Mouse (Mus musculus): Measurements from ENCODE around the gene Cfap100.

The Cfap100 gene

DNA sequence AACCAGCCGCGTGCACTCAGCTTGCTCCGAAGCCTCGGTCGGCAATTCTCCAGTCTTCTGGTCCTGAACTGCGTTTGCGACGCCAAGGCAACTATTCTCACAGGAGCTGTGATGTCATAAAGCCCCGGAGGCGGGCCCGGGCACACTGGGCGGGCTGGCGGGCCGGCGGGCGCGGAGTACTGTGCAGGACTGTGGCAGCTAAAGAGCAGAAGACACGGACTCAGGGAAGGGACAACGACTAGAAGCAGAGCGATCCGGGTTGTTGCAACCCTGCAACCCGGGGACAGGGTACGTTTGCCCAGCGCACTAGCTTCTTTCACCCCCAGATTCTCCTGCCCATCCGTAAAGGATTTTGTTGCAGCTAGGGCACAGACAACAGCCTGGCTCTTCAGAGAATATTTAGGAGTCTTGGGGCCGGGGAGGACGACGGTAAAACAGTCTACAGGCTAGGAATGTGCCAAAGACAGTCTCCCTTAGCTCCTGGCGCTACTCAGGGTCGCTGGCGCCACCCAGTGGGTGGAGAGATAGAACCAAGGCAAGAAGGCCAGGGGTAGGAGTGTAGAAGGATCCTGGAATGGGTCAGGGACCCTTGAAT, at the start of gene Cfap100:
TSS of gene Cfap100 (minus strand) at position 418 of the 595 bp plus-strand sequence.
- peak; percentile 62 to 68 for DNase-seq (ENCODE audit: low spot score in 2 of 2)

DNA sequence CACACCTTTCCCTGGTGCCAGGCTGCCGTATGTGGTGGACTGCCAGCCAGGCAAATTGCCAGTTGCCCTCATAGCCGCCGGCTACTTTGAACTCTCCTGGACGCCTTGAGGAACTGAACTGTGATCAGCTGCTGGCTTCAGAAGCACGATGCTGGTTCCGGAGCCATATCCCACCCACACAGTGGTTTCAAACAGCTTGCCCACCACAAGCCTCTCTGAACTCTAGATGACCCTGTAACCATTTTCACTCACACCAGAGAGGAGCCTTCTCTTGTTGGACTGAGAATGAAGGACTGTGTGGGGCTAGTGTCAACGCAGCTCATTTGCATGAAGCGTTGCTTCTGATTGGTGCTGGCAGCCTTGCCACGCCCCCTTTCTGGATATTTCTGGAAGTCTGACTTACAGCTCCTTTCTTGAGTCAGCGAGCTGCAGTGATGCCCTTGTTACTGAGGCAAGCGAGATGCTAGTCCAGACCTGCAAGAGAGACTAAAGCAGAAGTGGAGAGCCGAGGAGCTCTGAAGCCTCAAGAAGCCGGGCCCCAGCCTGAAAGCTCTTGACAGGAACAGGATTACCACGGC, 48.4 kb upstream of the Cfap100 start:
- no peak for DNase-seq (ENCODE audit: low spot score in 2 of 2)

DNA sequence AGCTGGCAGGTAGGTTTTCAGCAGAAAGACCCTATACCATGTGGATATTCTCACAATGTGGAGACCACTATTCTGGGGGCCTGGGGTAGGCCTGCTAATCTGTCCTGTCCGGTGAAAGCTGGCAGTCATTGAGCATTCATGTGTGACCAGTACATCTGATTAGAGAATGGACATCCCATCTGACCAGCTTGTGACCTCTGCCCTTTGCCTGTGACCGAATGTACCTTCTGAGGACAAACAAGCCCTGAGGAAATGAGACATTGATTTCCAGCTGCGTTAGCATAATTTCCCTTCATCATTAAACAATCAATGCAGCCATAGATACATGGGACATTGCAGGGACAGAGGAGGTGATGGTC, 47.2 kb upstream of the Cfap100 start:
- DNase-seq (ENCODE audit: low spot score in 2 of 2), result no peak

DNA sequence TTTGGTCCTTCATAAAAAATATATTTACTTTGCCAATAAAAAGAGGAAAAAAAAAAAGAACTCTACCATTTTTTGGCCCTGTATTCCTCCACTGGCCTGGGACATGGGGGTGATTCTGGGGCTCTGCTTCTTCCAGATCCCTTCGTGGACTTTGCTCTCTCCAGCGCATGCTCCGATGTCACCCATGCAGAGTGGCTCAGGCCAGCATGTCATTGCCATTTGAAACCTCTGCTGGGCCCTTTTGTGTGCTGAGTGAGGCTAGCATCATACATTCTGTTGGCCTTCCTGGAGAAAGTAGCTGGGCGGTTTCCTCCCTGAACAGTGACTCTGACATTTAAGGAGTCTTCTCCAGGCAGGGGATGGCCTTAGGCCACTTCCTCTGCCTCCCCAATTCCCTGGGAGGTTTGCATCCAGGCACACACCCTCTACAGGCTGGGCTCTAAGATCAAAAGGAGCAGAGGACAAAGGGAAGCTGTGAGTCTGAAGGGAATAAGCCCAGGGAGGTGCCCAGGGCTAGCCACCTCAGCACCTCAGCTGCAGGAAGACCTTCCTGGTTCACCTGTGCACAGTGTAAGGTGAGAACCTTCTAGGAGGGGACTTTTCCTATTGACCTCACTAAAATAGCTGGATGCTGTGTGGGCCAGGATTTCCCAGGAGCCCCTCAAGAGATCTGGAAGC, 46.7 kb upstream of the Cfap100 start:
- DNase-seq (ENCODE audit: low spot score in 2 of 2), result no peak

GRCm38 (mm10) chr6:90474361-90474750, 45.8 kb upstream of the Cfap100 start:
- DNase-seq (ENCODE audit: low spot score in 2 of 2), result no peak

GRCm38 (mm10) chr6:90473630-90474360, 45.2 kb upstream of the Cfap100 start:
- no peak for DNase-seq (ENCODE audit: low spot score in 2 of 2)

DNA sequence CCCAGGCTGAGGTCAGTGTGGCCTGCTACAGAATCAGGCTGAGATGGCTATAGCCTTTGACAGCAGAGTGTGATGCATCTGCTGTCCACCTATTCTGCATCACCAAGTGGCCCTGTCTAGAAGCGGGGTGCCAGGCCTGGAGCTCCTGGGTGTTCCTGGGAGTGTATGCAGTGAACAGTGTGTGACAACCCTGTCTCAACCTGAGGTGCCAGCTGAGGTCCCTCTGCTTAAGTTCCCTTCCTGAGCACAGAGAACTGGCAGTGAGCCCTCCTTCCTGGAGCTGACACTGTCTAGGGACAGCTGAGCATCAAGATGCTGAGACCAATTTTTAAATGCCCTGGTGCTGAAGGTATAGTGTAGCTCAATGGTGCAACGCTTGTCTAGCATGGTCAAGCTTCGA, 44.1 kb upstream of the Cfap100 start:
- no peak for DNase-seq (ENCODE audit: low spot score in 2 of 2)

DNA sequence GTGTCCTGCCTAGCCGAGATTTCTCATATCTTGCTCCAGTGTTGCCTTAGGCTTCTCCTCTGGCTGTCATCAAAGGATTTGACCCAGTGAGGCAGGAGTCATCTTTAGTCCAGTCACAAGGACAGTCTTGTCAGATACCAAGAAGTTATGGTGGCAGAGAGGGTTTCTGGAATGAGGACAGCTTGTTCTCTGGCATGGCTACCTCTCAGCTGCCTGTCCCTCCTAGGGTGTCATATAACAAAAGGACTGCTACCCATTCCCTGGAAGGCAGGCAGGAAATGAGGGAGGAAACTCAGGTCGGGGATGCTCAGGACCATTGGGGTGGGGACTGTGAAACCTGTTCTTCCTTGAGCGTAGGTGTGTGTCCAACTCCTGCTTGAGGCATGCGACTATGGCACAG, 43.5 kb upstream of the Cfap100 start:
- no peak for DNase-seq (ENCODE audit: low spot score in 2 of 2)

DNA sequence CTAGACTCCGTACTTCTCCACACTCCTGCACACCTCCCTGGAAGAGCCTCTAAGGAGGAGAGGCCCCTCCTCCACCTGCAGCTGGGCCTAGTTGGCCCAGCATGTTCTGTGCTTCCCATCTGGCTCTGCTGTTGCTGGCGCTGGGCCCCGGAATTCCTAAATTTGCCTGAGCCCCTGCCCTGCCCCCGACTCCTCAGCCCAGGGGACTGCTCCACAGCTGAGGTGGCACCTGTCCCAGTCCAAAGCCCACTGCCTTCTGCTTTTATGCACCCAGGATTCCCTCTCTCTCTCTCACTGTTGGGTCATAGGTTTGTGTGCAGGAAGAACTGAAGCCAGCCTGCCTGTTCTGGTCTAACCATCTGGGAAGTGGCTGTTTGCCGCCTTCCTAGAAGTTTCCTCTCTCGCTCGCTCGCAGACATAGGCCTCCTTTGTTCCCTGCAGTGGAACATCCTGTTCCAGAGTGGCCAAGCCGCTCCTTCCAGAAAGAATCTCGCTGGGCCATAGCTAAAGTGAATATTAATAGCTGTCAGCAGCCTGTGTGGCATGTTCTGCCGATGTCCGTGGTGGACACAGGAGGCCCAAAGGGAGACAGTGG, 42.4 kb upstream of the Cfap100 start:
- DNase-seq (ENCODE audit: low spot score in 2 of 2), result no peak

- no peak for DNase-seq (ENCODE audit: low spot score in 2 of 2)
Observed at GRCm38 (mm10) chr6:90470255-90470654, 41.7 kb upstream of the Cfap100 start.

DNA sequence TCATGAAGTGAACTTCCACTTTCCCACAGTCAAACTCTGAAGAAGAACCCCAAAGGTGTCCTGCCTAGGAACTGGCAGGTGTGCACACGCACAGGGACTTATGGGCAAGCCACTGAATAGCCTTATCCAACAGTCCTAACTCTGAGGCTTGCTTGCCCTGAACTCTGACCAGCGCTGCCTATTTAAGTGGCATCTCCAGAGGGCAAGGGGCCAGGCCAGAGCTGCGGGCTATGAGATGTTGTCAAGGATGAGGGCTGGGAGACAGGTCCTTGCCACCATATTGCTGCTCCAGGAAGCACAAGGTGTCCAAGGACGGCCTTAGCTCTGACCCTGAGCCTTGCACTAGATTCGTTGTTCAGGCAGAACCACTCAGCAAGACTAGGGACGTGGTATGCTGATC, 40.4 kb upstream of the Cfap100 start:
- no peak for DNase-seq (ENCODE audit: low spot score in 2 of 2)

DNA sequence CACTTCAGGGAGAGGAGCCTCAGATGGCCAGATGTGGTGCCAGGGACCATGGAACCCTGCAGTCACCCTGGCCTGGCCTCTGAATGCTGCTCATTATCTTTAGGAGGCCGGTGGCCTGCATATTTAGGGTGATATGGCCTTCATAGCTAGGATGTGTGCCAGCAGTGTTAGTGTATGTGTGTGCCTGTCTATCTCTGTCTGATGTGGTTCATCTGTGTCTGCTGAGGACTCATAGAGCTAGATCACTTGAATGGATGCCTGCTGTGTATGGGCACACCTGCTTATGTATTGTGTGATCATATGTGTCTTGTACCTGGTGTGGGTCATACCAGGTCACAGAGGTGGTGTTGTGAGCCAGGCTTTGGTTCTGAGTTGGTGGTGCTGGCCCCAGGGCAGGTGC, 39.6 kb upstream of the Cfap100 start:
- DNase-seq (ENCODE audit: low spot score in 2 of 2), result no peak

GRCm38 (mm10) chr6:90466847-90467410, 38.3 kb upstream of the Cfap100 start:
- no peak for DNase-seq (ENCODE audit: low spot score in 2 of 2)

DNA sequence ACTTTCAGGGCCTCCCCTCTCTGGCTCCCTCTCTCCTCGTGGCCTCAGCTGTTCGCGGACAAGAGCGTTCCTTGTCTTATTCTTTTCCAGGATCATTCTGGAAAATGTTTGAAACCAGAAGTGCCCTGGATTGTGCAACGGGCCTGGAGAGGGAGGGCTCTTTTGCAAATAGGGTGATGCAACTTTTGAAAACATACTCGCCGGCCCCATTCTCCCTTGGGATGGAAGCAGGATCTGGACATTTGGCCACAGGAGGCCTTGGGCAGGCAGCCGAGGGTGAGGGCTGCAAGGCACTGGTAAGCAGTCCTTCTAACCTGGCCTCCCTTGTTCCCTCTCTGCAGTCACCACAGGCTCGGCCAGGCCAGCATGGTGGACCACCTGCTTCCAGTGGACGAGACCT, 37.5 kb upstream of the Cfap100 start:
- no peak for DNase-seq (ENCODE audit: low spot score in 2 of 2)

DNA sequence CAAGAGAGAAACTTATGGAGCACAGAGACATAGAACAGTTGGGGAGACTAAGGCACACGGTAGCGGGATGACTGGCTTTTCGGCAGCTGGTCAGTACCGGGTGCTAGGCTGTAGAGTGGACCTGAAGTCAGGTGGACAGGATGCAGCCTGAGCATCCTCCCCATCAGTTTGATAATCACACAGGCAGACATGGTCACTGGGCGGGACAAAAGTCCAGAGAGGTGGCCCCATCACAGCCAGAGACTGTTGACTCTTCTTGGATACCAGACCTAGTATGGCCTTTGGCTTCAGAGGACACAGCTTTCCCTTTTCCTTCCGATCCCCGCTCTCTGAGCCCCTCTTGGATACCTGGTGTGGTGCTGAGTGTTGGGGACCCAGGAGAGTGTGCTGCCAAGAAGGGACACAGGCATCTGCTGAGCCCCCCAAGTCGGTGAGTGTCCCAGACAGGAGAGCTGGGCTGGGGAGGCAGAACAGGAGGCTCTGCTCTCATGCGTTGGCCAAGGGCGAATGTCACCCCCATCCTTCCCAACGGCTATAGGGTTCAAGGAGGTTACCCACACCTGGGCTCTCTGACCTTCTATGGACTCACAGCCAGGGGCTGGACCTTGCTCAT, 36.5 kb upstream of the Cfap100 start:
- no peak for DNase-seq (ENCODE audit: low spot score in 2 of 2)

DNA sequence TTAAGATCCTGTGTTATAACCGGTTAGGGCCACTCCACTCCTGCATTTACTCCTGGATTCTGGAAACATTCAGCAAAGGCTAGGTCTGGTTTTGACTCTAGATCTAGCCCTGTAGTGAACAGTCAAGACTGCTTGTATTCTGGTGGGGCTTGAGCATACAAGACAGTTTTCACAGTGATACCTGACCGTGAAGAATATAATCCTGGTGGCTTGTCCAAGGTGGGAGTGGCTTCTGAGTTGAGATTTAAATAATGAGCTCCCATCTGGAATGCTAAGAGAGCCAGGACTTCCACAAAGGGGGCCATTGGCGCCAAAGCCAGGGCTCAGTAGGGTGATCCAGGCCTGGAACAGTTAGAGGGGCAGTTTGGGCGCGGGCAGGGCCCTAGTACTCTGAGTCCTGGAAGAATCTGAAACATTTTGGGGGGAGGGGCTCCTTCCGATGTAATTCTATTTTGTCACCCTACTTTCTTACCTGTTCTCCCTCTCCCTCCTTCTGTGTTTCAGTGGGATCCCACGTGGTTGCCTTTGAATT, 35.4 kb upstream of the Cfap100 start:
- DNase-seq (ENCODE audit: low spot score in 2 of 2), result no peak

DNA sequence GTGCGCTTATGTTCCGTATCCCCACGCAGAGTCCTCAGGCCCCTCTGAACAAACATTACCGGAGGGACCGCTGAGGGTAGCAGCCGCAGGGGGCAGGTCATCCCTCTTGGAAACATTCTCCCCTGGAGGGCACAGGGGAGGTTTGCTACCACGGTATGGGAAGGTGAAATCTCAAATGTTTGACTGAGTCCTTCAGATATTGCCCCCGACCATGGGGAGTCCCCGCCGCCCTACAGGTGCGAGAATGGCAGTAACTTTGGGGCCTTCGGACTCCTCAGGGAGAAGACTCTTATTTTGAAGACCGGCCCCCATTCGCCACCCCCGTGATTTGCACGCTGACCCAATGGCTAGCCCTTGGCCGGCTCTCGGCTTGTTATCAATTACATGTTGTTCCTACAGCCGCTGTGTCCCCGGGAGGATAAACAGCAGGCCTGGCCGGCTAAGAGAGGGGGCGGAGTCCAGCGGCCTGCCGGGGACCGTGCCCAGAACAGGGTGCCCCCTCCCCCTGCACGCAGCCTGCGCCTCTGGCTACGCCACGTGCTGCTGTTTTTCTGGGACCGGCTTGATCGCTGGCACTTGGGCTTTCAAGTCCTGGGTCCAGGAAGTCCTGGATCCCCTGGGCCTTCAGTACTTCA, 34.7 kb upstream of the Cfap100 start:
- DNase-seq (ENCODE audit: low spot score in 2 of 2), result peak; percentile 53 to 68

DNA sequence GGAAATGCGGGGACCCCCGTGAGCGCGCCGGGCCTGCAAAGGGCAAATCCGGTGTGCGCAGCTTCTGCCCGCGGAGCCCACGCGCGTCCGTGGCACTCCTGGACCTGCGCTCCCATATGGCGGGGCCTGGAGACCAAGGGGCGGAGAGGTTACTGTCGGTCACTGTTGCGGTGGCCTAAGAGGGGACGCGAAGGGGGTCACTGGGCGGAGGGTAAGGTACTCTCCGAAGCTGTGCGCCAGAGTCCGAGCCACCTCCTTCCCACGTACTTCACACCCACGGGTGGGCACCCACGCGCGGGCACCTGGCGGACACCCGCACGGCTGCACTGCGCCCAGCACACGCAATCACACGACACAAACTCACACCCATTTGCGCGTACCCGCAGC, 34.2 kb upstream of the Cfap100 start:
- no peak for DNase-seq (ENCODE audit: low spot score in 2 of 2)

GRCm38 (mm10) chr6:90462181-90462706, 33.6 kb upstream of the Cfap100 start, which contains the start of gene Klf15:
Gene Klf15, plus strand, starts transcription at chr6:90462576.
- peak; percentile 61 to 65 for DNase-seq (ENCODE audit: low spot score in 2 of 2)

DNA sequence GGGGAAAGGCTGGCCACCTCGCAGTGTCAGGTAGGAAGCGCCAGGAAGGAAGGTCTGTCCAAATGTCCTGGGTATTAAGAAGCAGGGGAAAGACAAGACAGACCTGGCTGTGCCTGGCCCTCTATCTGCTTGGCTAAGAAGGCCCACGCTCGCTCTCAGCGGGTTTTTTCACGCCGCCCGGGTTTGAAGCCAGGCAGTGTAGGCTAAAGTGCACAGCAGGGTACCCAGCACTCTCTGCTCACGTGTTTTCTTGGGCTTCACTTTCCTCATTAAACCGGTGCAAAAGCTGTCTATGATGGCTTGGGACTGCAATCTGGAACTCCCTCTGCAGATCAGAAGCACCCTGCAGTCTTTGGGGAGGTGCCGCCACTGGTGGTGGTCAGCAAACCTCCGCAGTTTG, 33.2 kb upstream of the Cfap100 start:
- no peak for DNase-seq (ENCODE audit: low spot score in 2 of 2)

DNA sequence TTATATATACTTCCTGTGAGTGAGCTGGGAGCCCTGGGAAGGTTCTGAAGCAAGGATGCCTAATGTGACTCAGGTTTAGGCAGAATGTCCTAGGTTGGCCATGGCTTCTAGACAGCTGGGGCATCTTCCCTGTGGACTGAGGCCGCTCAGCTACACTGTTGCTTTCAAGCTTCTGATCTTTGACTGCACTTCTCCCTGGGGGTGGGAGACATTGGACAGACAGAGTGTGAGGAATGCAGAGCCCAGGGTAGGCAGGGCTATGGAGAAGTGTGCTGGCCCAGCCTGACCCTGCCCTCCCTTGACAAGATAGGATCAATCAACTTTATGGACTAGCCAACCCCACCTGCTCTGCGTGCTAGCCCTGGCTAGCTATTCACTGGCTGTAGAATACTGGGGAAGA, 32.6 kb upstream of the Cfap100 start:
- DNase-seq (ENCODE audit: low spot score in 2 of 2), result no peak
